Mouse (Mus musculus) heart, postnatal 10 days (tissue): ENCODE measurements around the gene Fut11. TPM values are rescaled to one million over a fixed set of nuclear protein-coding genes. Genes with fewer than 3 reads are reported as not detected.
A peak's percentile ranks its signal among the peaks of the same experiment; 100 is the strongest.

Source experiments
- DNase-seq, 2 experiments: peaks; one replicate each; pipeline ENCODE4 v3.0.0; 2021
- intact Hi-C: fragments of 180-260 bp; cut with DNase I; formaldehyde crosslinking; loops from one replicate; pipeline ENCODE4 v1.15.1; 2025
- total RNA-seq, 2 experiments: library from RNA; stranded (reverse); gene quantifications; 2 replicates each; pipeline ENCODE4 v1.2.3; 2021

Gene Fut11
- total RNA-seq, 2 experiments from 2014 or later: 11.1 to 11.6 TPM

GRCm38 (mm10) chr14:20707201-20708190 is 12.7 kb downstream of the Fut11 start, which contains the start of gene Zswim8:
Gene Zswim8, plus strand, starts transcription at chr14:20707552.
- DNase-seq: peak; percentile 93
- intact Hi-C loops: no loop called here

- intact Hi-C loops: no loop called here
- no peak for DNase-seq
These were observed 13.5 kb downstream of the Fut11 start for GRCm38 (mm10) chr14:20708239-20708638.

- DNase-seq: no peak
- intact Hi-C loops: no loop called here
These were observed 19.1 kb downstream of the Fut11 start for GRCm38 (mm10) chr14:20713832-20714231.

GRCm38 (mm10) chr14:20718443-20718842 is 23.7 kb downstream of the Fut11 start:
- intact Hi-C loops: no loop called here
- DNase-seq: no peak

- no peak for DNase-seq
- intact Hi-C loops: no loop called here
These were observed 25.0 kb downstream of the Fut11 start for GRCm38 (mm10) chr14:20719767-20720166.

- no peak for DNase-seq
- intact Hi-C loops: no loop called here
These were observed 26.6 kb downstream of the Fut11 start for GRCm38 (mm10) chr14:20721371-20721770.

GRCm38 (mm10) chr14:20723006-20723405 is 28.2 kb downstream of the Fut11 start:
- no peak for DNase-seq
- intact Hi-C loops: no loop called here

- intact Hi-C loops: no loop called here
- DNase-seq: peak; percentile 78 to 85
These were observed 29.3 kb downstream of the Fut11 start for GRCm38 (mm10) chr14:20724043-20724442.

GRCm38 (mm10) chr14:20725660-20726339 is 31.0 kb downstream of the Fut11 start:
- intact Hi-C loops: loop anchor here (2.0 kb wide), 1 partner anchor 15 kb away; no protein-coding TSS in a partner anchor
- no peak for DNase-seq

- intact Hi-C loops: no loop called here
- no peak for DNase-seq
These were observed 35.1 kb downstream of the Fut11 start for GRCm38 (mm10) chr14:20729871-20730270.

GRCm38 (mm10) chr14:20730853-20731602 is 36.3 kb downstream of the Fut11 start:
- no peak for DNase-seq
- intact Hi-C loops: no loop called here

- intact Hi-C loops: no loop called here
- DNase-seq: no peak
These were observed 38.5 kb downstream of the Fut11 start for GRCm38 (mm10) chr14:20733041-20733951.

GRCm38 (mm10) chr14:20733952-20734774 is 39.4 kb downstream of the Fut11 start, which contains the start of gene Ndst2:
Gene Ndst2, minus strand, starts transcription at chr14:20734562.
- intact Hi-C loops: no loop called here
- peak; percentile 91 to 93 for DNase-seq

- intact Hi-C loops: no loop called here
- DNase-seq: no peak
These were observed 40.3 kb downstream of the Fut11 start for GRCm38 (mm10) chr14:20735052-20735451.

- DNase-seq: no peak
- intact Hi-C loops: loop anchor here (2.0 kb wide), 1 partner anchor 63 kb away; no protein-coding TSS in a partner anchor
These were observed 41.2 kb downstream of the Fut11 start for GRCm38 (mm10) chr14:20735892-20736390.

- intact Hi-C loops: loop anchor here (2.0 kb wide), 1 partner anchor 61 kb away; no protein-coding TSS in a partner anchor
- peak; percentile 72 to 81 for DNase-seq
These were observed 42.5 kb downstream of the Fut11 start for GRCm38 (mm10) chr14:20737306-20737705.

GRCm38 (mm10) chr14:20738511-20738910 is 43.7 kb downstream of the Fut11 start:
- intact Hi-C loops: no loop called here
- no peak for DNase-seq

GRCm38 (mm10) chr14:20741301-20741700 is 46.5 kb downstream of the Fut11 start:
- intact Hi-C loops: no loop called here
- DNase-seq: no peak
